Mouse (Mus musculus): ENCODE measurements around the gene Yif1b.

DNA sequence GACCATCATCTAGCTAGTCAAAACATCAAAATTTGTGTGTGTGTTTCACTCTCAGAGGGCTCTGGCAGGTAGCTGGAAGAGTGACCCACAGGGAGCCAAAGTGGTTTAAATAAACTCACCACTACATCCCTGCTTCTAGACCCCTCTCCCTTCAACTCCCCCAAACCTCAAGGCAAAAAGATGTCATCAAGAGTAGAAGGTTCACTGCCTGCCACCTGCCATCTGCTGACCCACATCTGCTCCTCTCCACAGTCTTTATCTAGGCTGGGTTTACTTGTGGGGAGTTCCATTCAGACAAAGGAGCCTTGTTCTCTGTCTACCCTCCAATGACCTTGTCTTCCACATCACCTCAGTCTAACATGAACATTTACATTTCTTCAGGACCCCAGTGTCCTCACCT lies 41.1 kb downstream of the Yif1b start:
- TF ChIP-seq CTCF (IDR thresholded peaks at IDR 0.05; ENCODE audit: low read depth) (no peak), EP300 (IDR thresholded peaks at IDR 0.05; ENCODE audit: low read depth) (no peak)

All from heart, postnatal 0 days (tissue).